Mouse (Mus musculus) MEL (cell line): ENCODE results near the gene Btla.

Experiments
- CTCF ChIP-seq, 3 experiments: IDR thresholded peaks in 2 of 3; conservative IDR thresholded peaks in 1 of 3; 2 replicates each; pipeline ENCODE4 v1.5.1; 2011 to 2012; ENCODE audit warnings: low read length in 3 of 3, low read depth in 2 of 3, mild to moderate bottlenecking in 2 of 3, improper control_type of control experiment in 1 of 3, inconsistent platforms in 1 of 3, mixed read lengths in 1 of 3, moderate library complexity in 1 of 3; ENCODE audit not compliant: control insufficient read depth in 1 of 3, insufficient read depth in 1 of 3, poor library complexity in 1 of 3, severe bottlenecking in 1 of 3
- EP300 ChIP-seq, 2 experiments: IDR thresholded peaks; 2 replicates each; pipeline ENCODE4 v1.6.1; 2011; ENCODE audit warnings: improper control_type of control experiment in 2 of 2, low read length in 2 of 2, low read depth in 1 of 2, mild to moderate bottlenecking in 1 of 2
- GATA1 ChIP-seq: IDR thresholded peaks from 2 replicates; pipeline ENCODE4 v1.6.1; 2011; ENCODE audit warnings: low read depth, low read length, improper control_type of control experiment
- NRF1 ChIP-seq: IDR thresholded peaks from 2 replicates; pipeline ENCODE4 v1.6.1; 2014; ENCODE audit warnings: low read depth, mild to moderate bottlenecking, inconsistent platforms, low read length, improper control_type of control experiment, moderate library complexity; ENCODE audit not compliant: poor library complexity, insufficient read depth, severe bottlenecking
- POLR2A ChIP-seq, 2 experiments: IDR thresholded peaks; 2 replicates each; pipeline ENCODE4 v1.6.1; 2011 to 2012; ENCODE audit warnings: low read length in 2 of 2, mild to moderate bottlenecking in 2 of 2, control low read depth in 1 of 2, improper control_type of control experiment in 1 of 2, low read depth in 1 of 2, moderate library complexity in 1 of 2; ENCODE audit not compliant: control insufficient read depth in 1 of 2, insufficient read depth in 1 of 2, poor library complexity in 1 of 2
- POLR2AphosphoS2 ChIP-seq: IDR thresholded peaks from 2 replicates; pipeline ENCODE4 v1.6.1; 2011; ENCODE audit warnings: low read length, improper control_type of control experiment
- POLR2AphosphoS5 ChIP-seq: IDR thresholded peaks from 2 replicates; pipeline ENCODE4 v1.6.1; 2012; ENCODE audit warnings: low read depth, borderline replicate concordance, mild to moderate bottlenecking, inconsistent platforms, low read length, moderate library complexity, mixed read lengths
- RAD21 ChIP-seq: IDR thresholded peaks from 2 replicates; pipeline ENCODE4 v1.6.1; 2011; ENCODE audit warnings: mild to moderate bottlenecking, low read depth, low read length, improper control_type of control experiment
- RCOR1 ChIP-seq: IDR thresholded peaks from 2 replicates; pipeline ENCODE4 v1.6.1; 2012; ENCODE audit warnings: low read depth, mild to moderate bottlenecking, inconsistent platforms, low read length, improper control_type of control experiment
- TAL1 ChIP-seq: IDR thresholded peaks from 2 replicates; pipeline ENCODE4 v1.6.1; 2012; ENCODE audit warnings: mild to moderate bottlenecking, inconsistent platforms, low read length, moderate library complexity, mixed read lengths
- TBP ChIP-seq: IDR thresholded peaks from 2 replicates; pipeline ENCODE4 v1.8.0; 2011; ENCODE audit warnings: low read depth, low read length, improper control_type of control experiment
- USF1 ChIP-seq: IDR thresholded peaks from 2 replicates; pipeline ENCODE4 v1.6.1; 2014; ENCODE audit warnings: low read depth, mild to moderate bottlenecking, inconsistent platforms, low read length, improper control_type of control experiment, moderate library complexity
- ZC3H11A ChIP-seq: IDR thresholded peaks from 2 replicates; pipeline ENCODE4 v1.6.1; 2012; ENCODE audit warnings: low read depth, mild to moderate bottlenecking, inconsistent platforms, low read length, improper control_type of control experiment

GRCm38 (mm10) chr16:45257567-45257966 is 33.5 kb downstream of the Btla start:
- TF ChIP-seq EP300 (IDR thresholded peaks at IDR 0.05; ENCODE audit: low read depth in 1 of 2, low read length in 2 of 2) (no peak), CTCF (IDR thresholded peaks at IDR 0.05 in 2 of 3, conservative IDR thresholded peaks at IDR 0.05 in 1 of 3; ENCODE audit: control insufficient read depth in 1 of 3, insufficient read depth in 1 of 3, low read depth in 2 of 3, low read length in 3 of 3, poor library complexity in 1 of 3, severe bottlenecking in 1 of 3) (no peak), TAL1 (no peak), RCOR1 (no peak), GATA1 (no peak), POLR2AphosphoS2 (no peak), NRF1 (no peak), POLR2AphosphoS5 (no peak), POLR2A (IDR thresholded peaks at IDR 0.05; ENCODE audit: control insufficient read depth in 1 of 2, insufficient read depth in 1 of 2, low read depth in 1 of 2, low read length in 2 of 2, poor library complexity in 1 of 2) (no peak), ZC3H11A (no peak), USF1 (no peak), RAD21 (no peak), TBP (no peak)
